Mouse (Mus musculus) CH12.LX (cell line): ENCODE measurements around the gene Errfi1. TPM values are rescaled to one million over a fixed set of nuclear protein-coding genes. Genes with fewer than 3 reads are reported as not detected.
"Not testable (repeated sequence)": the region's sequence is repeated elsewhere in the genome, so short reads cannot be mapped to it uniquely, and the experiment has no call there.

Source experiments
- DNase-seq: peaks from one replicate; pipeline ENCODE4 v3.0.0-alpha.2; 2013; ENCODE audit errors: extremely low read depth
- H3K27ac ChIP-seq: 2 replicates; pipeline ENCODE4 v1.5.1; 2012; ENCODE audit warnings: low read depth, mild to moderate bottlenecking, control low read depth, moderate library complexity; ENCODE audit not compliant: insufficient read depth
- H3K27me3 ChIP-seq: replicated peaks from 2 replicates; pipeline ENCODE3; 2012; ENCODE audit warnings: inconsistent platforms
- H3K36me3 ChIP-seq, 2 experiments: replicated peaks in 1 of 2; 2 replicates each; pipeline versions ENCODE3 to v1.6.1; 2012; ENCODE audit warnings: inconsistent platforms in 1 of 2, low read length in 1 of 2, mild to moderate bottlenecking in 1 of 2, mixed read lengths in 1 of 2, moderate library complexity in 1 of 2; ENCODE audit not compliant: control insufficient read depth in 1 of 2, insufficient read depth in 1 of 2
- H3K4me1 ChIP-seq, 2 experiments: 2 replicates each; pipeline ENCODE4 v1.6.1; 2012; ENCODE audit warnings: inconsistent platforms in 1 of 2, moderate library complexity in 1 of 2; ENCODE audit not compliant: insufficient read depth in 2 of 2, control insufficient read depth in 1 of 2
- H3K4me2 ChIP-seq: 2 replicates; pipeline ENCODE4 v1.6.1; 2012; ENCODE audit warnings: low read depth, mild to moderate bottlenecking, control low read depth; ENCODE audit not compliant: poor library complexity, insufficient read depth, severe bottlenecking
- H3K4me3 ChIP-seq, 3 experiments: fragments of 150-350 bp in 1 of 3; sonication (generic) in 1 of 3; replicated peaks in 1 of 3; 2 replicates each; pipeline versions ENCODE3 to v1.5.1; 2011 to 2012; ENCODE audit warnings: low read depth in 2 of 3, low read length in 2 of 3, mild to moderate bottlenecking in 2 of 3, moderate library complexity in 2 of 3, control low read depth in 1 of 3, improper control_type of control experiment in 1 of 3, inconsistent platforms in 1 of 3, mixed read lengths in 1 of 3; ENCODE audit not compliant: poor library complexity in 1 of 3
- H3K79me2 ChIP-seq: replicated peaks from 2 replicates; pipeline ENCODE4 v1.6.1; 2012; ENCODE audit warnings: mild to moderate bottlenecking, moderate library complexity; ENCODE audit not compliant: control insufficient read depth, poor library complexity, insufficient read depth, severe bottlenecking; ENCODE audit errors: extremely low read depth
- H3K9ac ChIP-seq: 2 replicates; pipeline ENCODE4 v1.6.1; 2012; ENCODE audit warnings: low read depth, mild to moderate bottlenecking, control low read depth, moderate library complexity; ENCODE audit not compliant: insufficient read depth
- H3K9me3 ChIP-seq: replicated peaks from 2 replicates; pipeline ENCODE3; 2012; ENCODE audit warnings: low read length, inconsistent platforms, mixed read lengths
- CTCF ChIP-seq, 2 experiments: IDR thresholded peaks in 1 of 2; conservative IDR thresholded peaks in 1 of 2; 2 replicates each; pipeline ENCODE4 v1.5.1; 2011 to 2012; ENCODE audit warnings: low read depth in 2 of 2, low read length in 2 of 2, improper control_type of control experiment in 1 of 2, inconsistent platforms in 1 of 2, mild to moderate bottlenecking in 1 of 2, moderate library complexity in 1 of 2
- E2F4 ChIP-seq: IDR thresholded peaks from 2 replicates; pipeline ENCODE4 v1.6.1; 2011; ENCODE audit warnings: low read depth, low read length, improper control_type of control experiment; ENCODE audit not compliant: insufficient replicate concordance
- GABPA ChIP-seq: IDR thresholded peaks from 2 replicates; pipeline ENCODE4 v1.6.1; 2012; ENCODE audit warnings: low read depth, low read length, improper control_type of control experiment, inconsistent platforms; ENCODE audit not compliant: insufficient replicate concordance
- KAT2A ChIP-seq: IDR thresholded peaks from 2 replicates; pipeline ENCODE4 v1.6.1; 2012; ENCODE audit warnings: low read length, improper control_type of control experiment, inconsistent platforms; ENCODE audit not compliant: insufficient replicate concordance
- MAFK ChIP-seq: IDR thresholded peaks from 2 replicates; pipeline ENCODE4 v1.6.1; 2011; ENCODE audit warnings: low read length, improper control_type of control experiment; ENCODE audit not compliant: insufficient replicate concordance
- PAX5 ChIP-seq: IDR thresholded peaks from 2 replicates; pipeline ENCODE4 v1.6.1; 2012; ENCODE audit warnings: low read length, inconsistent platforms, mixed read lengths
- RAD21 ChIP-seq: IDR thresholded peaks from 2 replicates; pipeline ENCODE4 v1.6.1; 2011; ENCODE audit warnings: low read depth, mild to moderate bottlenecking, low read length, improper control_type of control experiment, moderate library complexity
- SMC3 ChIP-seq: IDR thresholded peaks from 2 replicates; pipeline ENCODE4 v1.6.1; 2011; ENCODE audit warnings: low read depth, low read length, improper control_type of control experiment
- TCF12 ChIP-seq: IDR thresholded peaks from 2 replicates; pipeline ENCODE4 v1.6.1; 2014; ENCODE audit warnings: low read depth, mild to moderate bottlenecking, inconsistent platforms, low read length, improper control_type of control experiment
- UBTF ChIP-seq: IDR thresholded peaks from 2 replicates; pipeline ENCODE4 v1.6.1; 2012; ENCODE audit warnings: low read depth, mild to moderate bottlenecking, inconsistent platforms, low read length, improper control_type of control experiment, moderate library complexity
- USF1 ChIP-seq: IDR thresholded peaks from 2 replicates; pipeline ENCODE4 v1.6.1; 2014; ENCODE audit warnings: low read depth, mild to moderate bottlenecking, inconsistent platforms, low read length, improper control_type of control experiment
- USF2 ChIP-seq: conservative IDR thresholded peaks from 2 replicates; pipeline ENCODE4 v1.6.1; 2011; ENCODE audit warnings: low read depth, low read length, improper control_type of control experiment
- ZC3H11A ChIP-seq: IDR thresholded peaks from 2 replicates; pipeline ENCODE4 v1.6.1; 2012; ENCODE audit warnings: low read depth, mild to moderate bottlenecking, inconsistent platforms, low read length, improper control_type of control experiment
- ZMIZ1 ChIP-seq: IDR thresholded peaks from 2 replicates; pipeline ENCODE4 v1.6.1; 2012; ENCODE audit warnings: low read depth, mild to moderate bottlenecking, inconsistent platforms, low read length, improper control_type of control experiment
- ZNF384 ChIP-seq: IDR thresholded peaks from 2 replicates; pipeline ENCODE4 v1.6.1; 2012; ENCODE audit warnings: low read depth, low read length, improper control_type of control experiment, inconsistent platforms
- dilution Hi-C: fragments of 300-500 bp; cut with MboI; formaldehyde crosslinking; loops from 2 replicates; pipeline ENCODE4 v1.14.3; 2020; ENCODE audit warnings: low sequenced_read_pairs; ENCODE audit not compliant: extremely low pct_unique_long_range_greater_than_20kb, extremely low pct_ligation_motif_present
- in situ Hi-C: fragments of 300-500 bp; cut with MboI; formaldehyde crosslinking; loops from 3 replicates; pipeline ENCODE4 v1.14.3; 2019; ENCODE audit warnings: low sequenced_read_pairs, low pct_ligation_motif_present, low pct_unique_long_range_greater_than_20kb, mixed read lengths
- polyA plus RNA-seq: library from polyadenylated mRNA; unstranded; fragments of >175 nt; gene quantifications from 2 replicates; pipeline ENCODE4 v1.2.1, GENCODE M21; 2012; ENCODE audit warnings: low read depth; ENCODE audit not compliant: insufficient read length
- total RNA-seq, 2 experiments: library from RNA; depleted of rRNA; stranded (reverse); fragments of 300-350 nt in 1 of 2; fragments of >200 nt in 1 of 2; gene quantifications; 2 replicates each; pipeline ENCODE4 v1.2.3; 2012 to 2014

The Errfi1 gene
- total and polyA plus RNA-seq, 3 experiments: 0.08 to 0.28 (median 0.14) TPM

GRCm38 (mm10) chr4:150907099-150907498 is 53.4 kb downstream of the Errfi1 start:
- no peak overlapping the region for H3K27ac ChIP-seq
- no peak for DNase-seq
- H3K27me3 ChIP-seq: no peaks in the 10 kb centered on the region
- no peaks in the 10 kb centered on the region for H3K9me3 ChIP-seq
- dilution Hi-C loops: no loop called here
- H3K4me3 ChIP-seq: no peak overlapping the region
- H3K4me2 ChIP-seq: no peak overlapping the region
- H3K79me2 ChIP-seq: peaks cover 27% of the 10 kb centered on the region
- TF ChIP-seq ZNF384 (no peak), UBTF (no peak), E2F4 (no peak), KAT2A (no peak), GABPA (no peak), TCF12 (no peak), SMC3 (no peak), RAD21 (no peak), CTCF (conservative IDR thresholded peaks at IDR 0.05 in 1 of 2, IDR thresholded peaks at IDR 0.05 in 1 of 2; ENCODE audit: low read depth in 2 of 2, low read length in 2 of 2) (no peak), ZMIZ1 (no peak), USF1 (no peak), MAFK (no peak), PAX5 (no peak), USF2 (no peak), ZC3H11A (no peak)
- in situ Hi-C loops: no loop called here
- no peak overlapping the region for H3K9ac ChIP-seq
- H3K36me3 ChIP-seq: peaks cover 45 to 54% of the 10 kb centered on the region in 2 experiments
- peaks cover 6 to 46% of the 10 kb centered on the region in 2 experiments for H3K4me1 ChIP-seq

GRCm38 (mm10) chr4:150908512-150908911 is 54.8 kb downstream of the Errfi1 start:
- Histone ChIP-seq H3K4me3 (peak overlapping the region in 1 of 3 experiments; percentile 88), H3K36me3 (peaks cover 33 to 43% of the 10 kb centered on the region in 2 experiments), H3K9ac (0 out of 2 replicates have a peak overlapping the region, but pooled peaks have one; percentile 65), H3K4me1 (peaks cover 8 to 45% of the 10 kb centered on the region in 2 experiments), H3K4me2 (peak overlapping the region; percentile 75; the same call in 1 of the 2 replicates), H3K79me2 (peaks cover 27% of the 10 kb centered on the region)
- in situ Hi-C loops, H3K9me3 ChIP-seq, H3K27me3 ChIP-seq, H3K27ac ChIP-seq, dilution Hi-C loops: not testable (repeated sequence)
- TF ChIP-seq MAFK (peak; percentile 89), CTCF (conservative IDR thresholded peaks at IDR 0.05 in 1 of 2, IDR thresholded peaks at IDR 0.05 in 1 of 2; ENCODE audit: low read depth in 2 of 2, low read length in 2 of 2) (peak; percentile 31 to 41; a peak in 3 of 4 replicates)
- DNase-seq: peak; percentile 62
